Mouse (Mus musculus) thymus, postnatal 4 days (tissue): Measurements from ENCODE around the gene Suds3.

Source experiments
- DNase-seq: peaks from one replicate; pipeline ENCODE4 v3.0.0; 2021

Gene Suds3

GRCm38 (mm10) chr5:117115836-117116366 lies at the start of gene Suds3:
Gene Suds3, minus strand, starts transcription at chr5:117116113.
- peak; percentile 98 for DNase-seq

GRCm38 (mm10) chr5:117164923-117165322 lies 49.0 kb upstream of the Suds3 start:
- no peak for DNase-seq

GRCm38 (mm10) chr5:117164516-117164915 lies 48.6 kb upstream of the Suds3 start:
- DNase-seq, result no peak

- DNase-seq, result no peak
Observed at GRCm38 (mm10) chr5:117163790-117164189, 47.9 kb upstream of the Suds3 start.

- DNase-seq, result no peak
Observed at GRCm38 (mm10) chr5:117160499-117160898, 44.6 kb upstream of the Suds3 start.

GRCm38 (mm10) chr5:117159805-117160291 lies 43.9 kb upstream of the Suds3 start:
- DNase-seq, result no peak

- DNase-seq, result no peak
Observed at GRCm38 (mm10) chr5:117159326-117159725, 43.4 kb upstream of the Suds3 start.

- no peak for DNase-seq
Observed at GRCm38 (mm10) chr5:117158335-117159018, 42.6 kb upstream of the Suds3 start.

- DNase-seq, result no peak
Observed at GRCm38 (mm10) chr5:117153527-117154091, 37.7 kb upstream of the Suds3 start.

GRCm38 (mm10) chr5:117152944-117153343 lies 37.0 kb upstream of the Suds3 start:
- no peak for DNase-seq

- DNase-seq, result no peak
Observed at GRCm38 (mm10) chr5:117150068-117150467, 34.2 kb upstream of the Suds3 start.

- DNase-seq, result no peak
Observed at GRCm38 (mm10) chr5:117149054-117149942, 33.4 kb upstream of the Suds3 start.

GRCm38 (mm10) chr5:117147187-117148095 lies 31.5 kb upstream of the Suds3 start:
- DNase-seq, result no peak

- no peak for DNase-seq
Observed at GRCm38 (mm10) chr5:117146165-117146564, 30.3 kb upstream of the Suds3 start.

GRCm38 (mm10) chr5:117143721-117144135 lies 27.8 kb upstream of the Suds3 start:
- DNase-seq, result peak; percentile 87

- DNase-seq, result no peak
Observed at GRCm38 (mm10) chr5:117140374-117140773, 24.5 kb upstream of the Suds3 start.

GRCm38 (mm10) chr5:117139822-117140221 lies 23.9 kb upstream of the Suds3 start:
- DNase-seq, result no peak

- DNase-seq, result peak; percentile 55
Observed at GRCm38 (mm10) chr5:117138295-117138988, 22.5 kb upstream of the Suds3 start.

- no peak for DNase-seq
Observed at GRCm38 (mm10) chr5:117137594-117137993, 21.7 kb upstream of the Suds3 start.

- DNase-seq, result no peak
Observed at GRCm38 (mm10) chr5:117137011-117137410, 21.1 kb upstream of the Suds3 start.

GRCm38 (mm10) chr5:117136570-117136969 lies 20.7 kb upstream of the Suds3 start:
- no peak for DNase-seq
